Mouse (Mus musculus): ENCODE data around the gene Tekt3. TPM values are rescaled to one million over a fixed set of nuclear protein-coding genes. Genes with fewer than 3 reads are reported as not detected.

Tekt3 gene
- total RNA-seq, 4 experiments from 2014 or later, result not detected

Other genes with a start within 250 kb of the Tekt3 start
- 10 to 100 TPM in 1 of 4 experiments, 1 to 10 TPM in 3; 6.5 to 10.9 (median 9.0) TPM for gene Trim16, start 241.4 kb upstream of the Tekt3 start, total RNA-seq (2022)
- gene Fbxw10, start 214.6 kb upstream of the Tekt3 start, total RNA-seq (2022), result under 1 TPM; 0.09 to 0.44 (median 0.30) TPM
- 10 to 100 TPM; 18.5 to 24.8 (median 21.2) TPM for gene Tvp23b, start 182.2 kb upstream of the Tekt3 start, total RNA-seq (2022)
- gene Cdrt4, start 110.5 kb upstream of the Tekt3 start, total RNA-seq (2022), result not detected
- 10 to 100 TPM; 31.6 to 43.0 (median 38.9) TPM for gene Pmp22, start 67.3 kb downstream of the Tekt3 start, total RNA-seq (2022)

Measured in heart, adult 8-10 months (tissue).